Mouse (Mus musculus): ENCODE results near the gene Sycn. TPM values are rescaled to one million over a fixed set of nuclear protein-coding genes. Genes with fewer than 3 reads are reported as not detected.
A peak's percentile ranks its signal among the peaks of the same experiment; 100 is the strongest.

Gene Sycn
- polyA plus RNA-seq, 1 experiment, result not detected

GRCm38 (mm10) chr7:28562371-28562770 lies 21.7 kb downstream of the Sycn start:
- TF ChIP-seq EP300 (IDR thresholded peaks at IDR 0.05; ENCODE audit: insufficient read depth, low read depth, low read length) (no peak), POLR2A (IDR thresholded peaks at IDR 0.05; ENCODE audit: insufficient read depth, low read length) (no peak), CTCF (IDR thresholded peaks at IDR 0.05; ENCODE audit: low read depth, low read length) (no peak)
- Histone ChIP-seq H3K9me3 (replicated peaks; ENCODE audit: control insufficient read depth, insufficient read depth, low read length, poor library complexity, severe bottlenecking) (no peaks in the 10 kb centered on the region), H3K4me3 (ENCODE audit: low read depth, low read length) (no peak overlapping the region), H3K36me3 (ENCODE audit: control insufficient read depth, insufficient read depth, low read length, poor library complexity, severe bottlenecking) (peaks cover 31% of the 10 kb centered on the region), H3K4me1 (ENCODE audit: control insufficient read depth, insufficient read depth, low read length) (peaks cover 4% of the 10 kb centered on the region), H3K9ac (ENCODE audit: low read depth, poor library complexity, severe bottlenecking) (no peak overlapping the region), H3K27ac (ENCODE audit: insufficient read depth, low read length) (no peak overlapping the region), H3K27me3 (ENCODE audit: control insufficient read depth, insufficient read depth, low read length, poor library complexity, severe bottlenecking) (no peaks in the 10 kb centered on the region)

GRCm38 (mm10) chr7:28562951-28563350 lies 22.3 kb downstream of the Sycn start:
- TF ChIP-seq POLR2A (IDR thresholded peaks at IDR 0.05; ENCODE audit: insufficient read depth, low read length), result no peak
- no peak for TF ChIP-seq CTCF (IDR thresholded peaks at IDR 0.05; ENCODE audit: low read depth, low read length)
- TF ChIP-seq EP300 (IDR thresholded peaks at IDR 0.05; ENCODE audit: insufficient read depth, low read depth, low read length), result no peak
- Histone ChIP-seq H3K9ac (ENCODE audit: low read depth, poor library complexity, severe bottlenecking) (no peak overlapping the region), H3K4me1 (ENCODE audit: control insufficient read depth, insufficient read depth, low read length) (peaks cover under 1% of the 10 kb centered on the region), H3K27me3 (ENCODE audit: control insufficient read depth, insufficient read depth, low read length, poor library complexity, severe bottlenecking) (no peaks in the 10 kb centered on the region), H3K27ac (ENCODE audit: insufficient read depth, low read length) (no peak overlapping the region), H3K4me3 (ENCODE audit: low read depth, low read length) (no peak overlapping the region), H3K9me3 (replicated peaks; ENCODE audit: control insufficient read depth, insufficient read depth, low read length, poor library complexity, severe bottlenecking) (no peaks in the 10 kb centered on the region), H3K36me3 (ENCODE audit: control insufficient read depth, insufficient read depth, low read length, poor library complexity, severe bottlenecking) (peaks cover 37% of the 10 kb centered on the region)

GRCm38 (mm10) chr7:28565407-28565806 lies 24.7 kb downstream of the Sycn start:
- Histone ChIP-seq H3K27me3 (ENCODE audit: control insufficient read depth, insufficient read depth, low read length, poor library complexity, severe bottlenecking) (no peaks in the 10 kb centered on the region), H3K36me3 (ENCODE audit: control insufficient read depth, insufficient read depth, low read length, poor library complexity, severe bottlenecking) (peaks cover 37% of the 10 kb centered on the region), H3K9me3 (replicated peaks; ENCODE audit: control insufficient read depth, insufficient read depth, low read length, poor library complexity, severe bottlenecking) (no peaks in the 10 kb centered on the region), H3K4me3 (ENCODE audit: low read depth, low read length) (no peak overlapping the region), H3K27ac (ENCODE audit: insufficient read depth, low read length) (no peak overlapping the region), H3K9ac (ENCODE audit: low read depth, poor library complexity, severe bottlenecking) (no peak overlapping the region), H3K4me1 (ENCODE audit: control insufficient read depth, insufficient read depth, low read length) (no peaks in the 10 kb centered on the region)
- TF ChIP-seq CTCF (IDR thresholded peaks at IDR 0.05; ENCODE audit: low read depth, low read length) (no peak), POLR2A (IDR thresholded peaks at IDR 0.05; ENCODE audit: insufficient read depth, low read length) (no peak), EP300 (IDR thresholded peaks at IDR 0.05; ENCODE audit: insufficient read depth, low read depth, low read length) (no peak)

- TF ChIP-seq CTCF (IDR thresholded peaks at IDR 0.05; ENCODE audit: low read depth, low read length), result no peak
- no peak for TF ChIP-seq POLR2A (IDR thresholded peaks at IDR 0.05; ENCODE audit: insufficient read depth, low read length)
- TF ChIP-seq EP300 (IDR thresholded peaks at IDR 0.05; ENCODE audit: insufficient read depth, low read depth, low read length), result no peak
- Histone ChIP-seq H3K4me3 (ENCODE audit: low read depth, low read length) (no peak overlapping the region), H3K9ac (ENCODE audit: low read depth, poor library complexity, severe bottlenecking) (no peak overlapping the region), H3K27ac (ENCODE audit: insufficient read depth, low read length) (no peak overlapping the region), H3K9me3 (replicated peaks; ENCODE audit: control insufficient read depth, insufficient read depth, low read length, poor library complexity, severe bottlenecking) (no peaks in the 10 kb centered on the region), H3K36me3 (ENCODE audit: control insufficient read depth, insufficient read depth, low read length, poor library complexity, severe bottlenecking) (peaks cover 37% of the 10 kb centered on the region), H3K27me3 (ENCODE audit: control insufficient read depth, insufficient read depth, low read length, poor library complexity, severe bottlenecking) (no peaks in the 10 kb centered on the region), H3K4me1 (ENCODE audit: control insufficient read depth, insufficient read depth, low read length) (peaks cover 2% of the 10 kb centered on the region)
Observed at GRCm38 (mm10) chr7:28567539-28567938, 26.9 kb downstream of the Sycn start.

GRCm38 (mm10) chr7:28568253-28568652 lies 27.6 kb downstream of the Sycn start:
- H3K4me3 ChIP-seq (ENCODE audit: low read depth, low read length), result no peak overlapping the region
- H3K27me3 ChIP-seq (ENCODE audit: control insufficient read depth, insufficient read depth, low read length, poor library complexity, severe bottlenecking), result no peaks in the 10 kb centered on the region
- H3K9ac ChIP-seq (ENCODE audit: low read depth, poor library complexity, severe bottlenecking), result no peak overlapping the region
- no peak overlapping the region for H3K27ac ChIP-seq (ENCODE audit: insufficient read depth, low read length)
- peaks cover 2% of the 10 kb centered on the region for H3K4me1 ChIP-seq (ENCODE audit: control insufficient read depth, insufficient read depth, low read length)
- TF ChIP-seq POLR2A (IDR thresholded peaks at IDR 0.05; ENCODE audit: insufficient read depth, low read length), result no peak
- no peak for TF ChIP-seq EP300 (IDR thresholded peaks at IDR 0.05; ENCODE audit: insufficient read depth, low read depth, low read length)
- peak; percentile 76 for TF ChIP-seq CTCF (IDR thresholded peaks at IDR 0.05; ENCODE audit: low read depth, low read length)
- H3K36me3 ChIP-seq (ENCODE audit: control insufficient read depth, insufficient read depth, low read length, poor library complexity, severe bottlenecking), result peaks cover 37% of the 10 kb centered on the region
- no peaks in the 10 kb centered on the region for H3K9me3 ChIP-seq (replicated peaks; ENCODE audit: control insufficient read depth, insufficient read depth, low read length, poor library complexity, severe bottlenecking)

- H3K4me3 ChIP-seq (ENCODE audit: low read depth, low read length), result no peak overlapping the region
- TF ChIP-seq POLR2A (IDR thresholded peaks at IDR 0.05; ENCODE audit: insufficient read depth, low read length), result no peak
- TF ChIP-seq CTCF (IDR thresholded peaks at IDR 0.05; ENCODE audit: low read depth, low read length), result no peak
- TF ChIP-seq EP300 (IDR thresholded peaks at IDR 0.05; ENCODE audit: insufficient read depth, low read depth, low read length), result no peak
- peaks cover 23% of the 10 kb centered on the region for H3K36me3 ChIP-seq (ENCODE audit: control insufficient read depth, insufficient read depth, low read length, poor library complexity, severe bottlenecking)
- no peaks in the 10 kb centered on the region for H3K9me3 ChIP-seq (replicated peaks; ENCODE audit: control insufficient read depth, insufficient read depth, low read length, poor library complexity, severe bottlenecking)
- H3K4me1 ChIP-seq (ENCODE audit: control insufficient read depth, insufficient read depth, low read length), result peaks cover 2% of the 10 kb centered on the region
- no peak overlapping the region for H3K27ac ChIP-seq (ENCODE audit: insufficient read depth, low read length)
- H3K27me3 ChIP-seq (ENCODE audit: control insufficient read depth, insufficient read depth, low read length, poor library complexity, severe bottlenecking), result no peaks in the 10 kb centered on the region
- no peak overlapping the region for H3K9ac ChIP-seq (ENCODE audit: low read depth, poor library complexity, severe bottlenecking)
Observed at GRCm38 (mm10) chr7:28570291-28570981, 29.8 kb downstream of the Sycn start.

All from ES-Bruce4 (cell line).